Mouse (Mus musculus): ENCODE measurements around the gene Acod1. TPM values are rescaled to one million over a fixed set of nuclear protein-coding genes. Genes with fewer than 3 reads are reported as not detected.

The Acod1 gene
- polyA plus RNA-seq, 1 experiment, result 1.9 TPM

DNA sequence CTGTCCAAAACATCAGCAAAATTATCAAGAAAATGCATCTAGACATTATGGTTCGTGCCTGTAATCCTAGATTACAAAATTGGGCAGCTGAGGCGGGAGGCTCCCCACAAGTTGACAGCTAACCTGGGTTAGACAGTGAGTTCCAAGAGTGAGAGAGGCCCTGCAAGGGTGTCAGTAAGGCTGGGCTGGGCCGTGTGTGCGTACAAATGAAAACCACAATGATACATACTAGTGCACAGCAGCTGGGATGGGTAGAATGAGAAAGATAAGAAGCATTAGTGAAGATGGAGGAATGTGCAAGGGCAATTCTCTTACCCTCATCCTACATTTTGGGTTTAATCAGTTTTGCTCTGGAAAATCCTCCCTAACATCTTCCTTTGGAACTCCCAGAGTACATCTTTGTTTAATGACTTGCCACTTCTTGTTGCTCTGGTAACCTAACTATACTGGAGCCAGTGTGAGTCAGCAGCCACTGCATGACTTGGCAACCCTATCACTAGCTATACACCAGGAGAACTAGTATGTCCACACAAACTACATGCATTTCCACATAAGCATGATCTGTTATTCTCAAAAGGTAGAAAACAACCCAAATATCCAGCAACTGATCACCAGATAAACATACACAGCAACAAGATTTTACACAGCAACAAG lies 40.0 kb downstream of the Acod1 start:
- TF ChIP-seq POLR2A (IDR thresholded peaks at IDR 0.05; ENCODE audit: borderline replicate concordance, low read depth, low read length), result no peak
- no peak for TF ChIP-seq CTCF (IDR thresholded peaks at IDR 0.05; ENCODE audit: low read depth, low read length)
- no peaks in the 10 kb centered on the region for H3K4me1 ChIP-seq (ENCODE audit: control insufficient read depth, insufficient read depth, low read length)
- no peak overlapping the region for H3K4me3 ChIP-seq (ENCODE audit: insufficient read depth, low read length)
- H3K27ac ChIP-seq (ENCODE audit: insufficient read depth, low read depth, low read length), result no peak overlapping the region

DNA sequence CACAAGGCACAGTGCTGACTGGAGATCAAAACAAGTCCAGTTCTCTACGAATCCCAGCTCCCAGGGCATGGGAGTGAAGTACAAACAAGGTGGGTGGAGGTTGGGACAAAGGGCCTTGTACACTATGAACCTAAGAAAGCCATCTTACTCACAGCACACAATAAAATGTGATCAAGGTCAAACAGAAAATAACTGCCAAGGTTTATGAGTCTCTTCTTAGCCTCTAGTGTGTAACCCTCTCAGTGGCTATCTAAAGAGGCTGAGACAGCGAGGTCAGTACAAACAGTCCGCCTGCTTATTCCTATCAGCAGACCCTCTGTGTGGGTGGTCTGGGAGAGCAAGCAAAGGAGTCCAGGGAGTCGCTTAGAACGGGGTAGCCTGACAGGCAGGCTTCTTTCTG lies 41.1 kb downstream of the Acod1 start:
- H3K4me3 ChIP-seq (ENCODE audit: insufficient read depth, low read length), result no peak overlapping the region
- TF ChIP-seq CTCF (IDR thresholded peaks at IDR 0.05; ENCODE audit: low read depth, low read length) (no peak), POLR2A (IDR thresholded peaks at IDR 0.05; ENCODE audit: borderline replicate concordance, low read depth, low read length) (no peak)
- H3K27ac ChIP-seq (ENCODE audit: insufficient read depth, low read depth, low read length), result no peak overlapping the region
- no peaks in the 10 kb centered on the region for H3K4me1 ChIP-seq (ENCODE audit: control insufficient read depth, insufficient read depth, low read length)

DNA sequence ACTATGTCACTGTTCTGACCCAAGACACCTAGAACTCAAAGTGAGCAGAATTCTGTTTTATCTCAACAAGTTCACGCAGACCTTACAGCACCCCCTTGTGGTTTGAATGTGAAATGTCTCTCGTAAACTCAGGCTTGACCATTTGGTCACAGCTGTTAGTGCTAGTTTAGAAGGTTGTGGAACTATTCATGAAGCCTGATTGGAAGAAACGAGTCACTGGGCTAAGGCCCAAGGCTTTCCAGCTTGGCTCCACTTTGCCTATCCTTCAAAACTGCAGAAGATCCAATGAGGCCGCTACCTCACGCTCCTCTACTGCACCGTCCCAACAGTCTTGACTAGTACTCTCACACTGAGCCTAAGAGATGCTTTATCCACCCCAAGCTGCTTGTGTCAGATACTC lies 41.8 kb downstream of the Acod1 start:
- TF ChIP-seq CTCF (IDR thresholded peaks at IDR 0.05; ENCODE audit: low read depth, low read length) (no peak), POLR2A (IDR thresholded peaks at IDR 0.05; ENCODE audit: borderline replicate concordance, low read depth, low read length) (no peak)
- Histone ChIP-seq H3K27ac (ENCODE audit: insufficient read depth, low read depth, low read length) (no peak overlapping the region), H3K4me1 (ENCODE audit: control insufficient read depth, insufficient read depth, low read length) (no peaks in the 10 kb centered on the region), H3K4me3 (ENCODE audit: insufficient read depth, low read length) (no peak overlapping the region)

DNA sequence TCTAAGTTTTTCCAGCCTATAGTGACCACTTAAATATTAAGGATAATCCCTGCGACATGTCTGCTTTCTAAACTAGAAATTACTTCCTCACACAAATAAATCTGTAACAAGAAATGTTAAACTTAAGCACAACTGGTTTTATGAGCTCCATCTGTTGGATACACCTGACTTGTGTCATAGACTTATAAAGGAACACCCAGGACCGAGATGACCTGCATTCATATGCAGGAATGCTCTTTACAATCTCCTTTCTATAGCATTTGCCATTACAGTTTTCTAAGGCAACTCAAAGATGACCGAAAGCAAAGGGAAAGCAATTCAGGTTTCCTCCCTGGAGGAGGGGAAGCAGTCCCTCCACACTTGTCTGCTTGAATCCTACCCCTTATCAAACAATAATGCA lies 46.5 kb downstream of the Acod1 start:
- Histone ChIP-seq H3K4me1 (ENCODE audit: control insufficient read depth, insufficient read depth, low read length) (peaks cover 24% of the 10 kb centered on the region), H3K4me3 (ENCODE audit: insufficient read depth, low read length) (no peak overlapping the region), H3K27ac (ENCODE audit: insufficient read depth, low read depth, low read length) (no peak overlapping the region)
- TF ChIP-seq POLR2A (IDR thresholded peaks at IDR 0.05; ENCODE audit: borderline replicate concordance, low read depth, low read length) (no peak), CTCF (IDR thresholded peaks at IDR 0.05; ENCODE audit: low read depth, low read length) (no peak)

DNA sequence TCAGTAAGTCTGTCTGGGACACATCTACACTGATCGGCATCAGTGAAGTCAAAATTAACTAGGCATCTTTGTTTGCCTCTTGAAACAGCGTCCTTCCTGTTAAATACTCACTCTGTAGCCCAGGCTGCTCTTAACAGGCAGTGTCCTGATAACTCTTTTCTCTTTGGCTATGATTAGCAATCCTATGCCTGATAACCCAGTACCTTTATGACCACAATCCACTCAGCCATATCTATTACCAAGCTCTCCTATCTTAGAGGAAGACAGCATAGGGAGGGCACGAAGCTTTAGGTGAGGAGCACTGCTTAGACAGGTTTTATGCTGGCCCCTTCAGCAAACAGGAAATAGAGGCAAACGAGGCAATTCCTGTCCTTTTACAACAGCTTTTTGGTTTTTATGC lies 46.9 kb downstream of the Acod1 start:
- TF ChIP-seq POLR2A (IDR thresholded peaks at IDR 0.05; ENCODE audit: borderline replicate concordance, low read depth, low read length), result no peak
- TF ChIP-seq CTCF (IDR thresholded peaks at IDR 0.05; ENCODE audit: low read depth, low read length), result no peak
- H3K4me1 ChIP-seq (ENCODE audit: control insufficient read depth, insufficient read depth, low read length), result peaks cover 24% of the 10 kb centered on the region
- H3K4me3 ChIP-seq (ENCODE audit: insufficient read depth, low read length), result no peak overlapping the region
- H3K27ac ChIP-seq (ENCODE audit: insufficient read depth, low read depth, low read length), result no peak overlapping the region

DNA sequence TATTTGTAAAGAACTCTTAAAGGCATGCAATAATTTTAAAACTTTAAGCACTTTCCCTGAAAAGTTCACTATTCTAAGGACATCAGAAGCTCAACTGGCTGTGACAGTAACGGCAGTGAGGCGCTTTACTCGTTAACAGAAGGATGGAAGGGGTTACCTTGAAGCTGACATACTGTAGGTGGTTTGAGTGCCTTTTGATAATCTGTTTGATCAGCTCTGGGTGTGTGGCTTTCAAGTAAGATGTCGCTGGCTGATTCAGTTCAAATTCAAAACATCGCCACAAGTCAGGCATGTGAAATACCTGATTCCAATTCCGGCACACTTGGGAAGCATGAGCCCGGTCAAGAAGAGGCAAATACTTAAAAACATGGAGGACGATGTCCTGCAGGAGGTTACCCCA lies 48.3 kb downstream of the Acod1 start:
- Histone ChIP-seq H3K4me3 (ENCODE audit: insufficient read depth, low read length) (no peak overlapping the region), H3K4me1 (ENCODE audit: control insufficient read depth, insufficient read depth, low read length) (peaks cover 24% of the 10 kb centered on the region), H3K27ac (ENCODE audit: insufficient read depth, low read depth, low read length) (no peak overlapping the region)
- TF ChIP-seq CTCF (IDR thresholded peaks at IDR 0.05; ENCODE audit: low read depth, low read length) (no peak), POLR2A (IDR thresholded peaks at IDR 0.05; ENCODE audit: borderline replicate concordance, low read depth, low read length) (no peak)

DNA sequence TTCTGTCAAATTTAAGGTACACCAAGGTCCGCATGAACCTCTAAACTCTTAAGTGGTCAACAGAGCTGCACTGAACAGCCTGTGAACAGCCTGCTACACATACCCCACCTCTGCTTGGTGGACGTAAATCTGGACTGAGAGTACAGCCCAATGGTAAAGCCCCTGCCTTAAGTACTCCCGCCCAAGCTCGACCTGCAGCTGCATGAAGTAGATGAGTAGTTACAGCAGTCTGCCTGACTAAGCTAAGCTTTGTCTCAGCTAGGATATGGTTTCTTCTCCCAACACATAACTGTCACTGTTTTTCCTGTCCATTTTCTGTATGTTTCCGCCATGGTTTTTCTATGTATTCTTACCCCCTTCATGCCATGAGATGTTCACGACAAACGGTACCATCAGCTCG lies 49.0 kb downstream of the Acod1 start:
- Histone ChIP-seq H3K4me3 (ENCODE audit: insufficient read depth, low read length) (no peak overlapping the region), H3K4me1 (ENCODE audit: control insufficient read depth, insufficient read depth, low read length) (peaks cover 24% of the 10 kb centered on the region)
- no peak for TF ChIP-seq CTCF (IDR thresholded peaks at IDR 0.05; ENCODE audit: low read depth, low read length)
- TF ChIP-seq POLR2A (IDR thresholded peaks at IDR 0.05; ENCODE audit: borderline replicate concordance, low read depth, low read length), result no peak

DNA sequence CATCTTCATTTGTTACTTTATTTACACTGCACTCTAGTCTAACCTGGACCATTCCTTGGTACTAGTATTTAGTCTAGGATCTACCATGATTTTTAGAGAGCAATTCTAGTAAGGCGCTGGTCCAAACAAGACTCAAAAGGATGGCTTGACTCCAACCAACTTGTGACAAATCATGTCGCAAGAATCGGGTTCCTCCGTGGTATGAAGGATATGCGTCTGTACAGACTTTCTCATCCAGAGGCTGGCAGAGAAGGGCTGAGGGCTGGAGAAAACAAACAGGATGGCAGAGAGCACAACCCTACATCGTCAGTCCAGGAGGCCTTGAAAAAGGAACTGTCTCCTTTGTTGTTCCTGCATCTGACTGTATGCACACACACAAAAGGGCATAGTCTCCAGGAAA lies 49.8 kb downstream of the Acod1 start:
- TF ChIP-seq CTCF (IDR thresholded peaks at IDR 0.05; ENCODE audit: low read depth, low read length), result no peak
- no peak for TF ChIP-seq POLR2A (IDR thresholded peaks at IDR 0.05; ENCODE audit: borderline replicate concordance, low read depth, low read length)
- Histone ChIP-seq H3K27ac (ENCODE audit: insufficient read depth, low read depth, low read length) (peak overlapping the region; percentile 2; the same call in 1 of the 2 replicates), H3K4me1 (ENCODE audit: control insufficient read depth, insufficient read depth, low read length) (peaks cover 24% of the 10 kb centered on the region), H3K4me3 (ENCODE audit: insufficient read depth, low read length) (peak overlapping the region; percentile 1; the same call in 1 of the 2 replicates)

More for the DNA sequence above, 49.0 kb downstream of the Acod1 start:
- no peak overlapping the region for H3K27ac ChIP-seq (ENCODE audit: insufficient read depth, low read depth, low read length)

DNA sequence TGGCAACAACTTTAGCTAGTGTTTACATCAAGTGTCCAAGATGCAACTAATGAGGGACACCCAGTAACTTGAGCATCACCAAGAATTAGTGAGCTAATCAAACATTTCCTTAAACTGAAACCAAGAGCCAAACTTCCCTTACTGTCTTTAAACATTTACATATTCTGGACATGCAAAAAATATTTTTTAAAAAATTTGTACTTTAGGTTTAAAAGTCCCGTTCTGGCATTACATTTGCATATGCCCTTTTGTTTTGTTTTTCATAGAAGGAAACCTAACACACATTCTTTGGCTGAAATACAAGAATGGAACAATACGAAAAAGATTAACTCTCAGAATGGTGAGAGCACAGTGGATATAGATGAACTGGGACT lies 51.4 kb downstream of the Acod1 start:
- H3K4me3 ChIP-seq (ENCODE audit: insufficient read depth, low read length), result peak overlapping the region; percentile 87
- H3K27ac ChIP-seq (ENCODE audit: insufficient read depth, low read depth, low read length), result peak overlapping the region; percentile 83
- peaks cover 30% of the 10 kb centered on the region for H3K4me1 ChIP-seq (ENCODE audit: control insufficient read depth, insufficient read depth, low read length)
- TF ChIP-seq POLR2A (IDR thresholded peaks at IDR 0.05; ENCODE audit: borderline replicate concordance, low read depth, low read length) (no peak), CTCF (IDR thresholded peaks at IDR 0.05; ENCODE audit: low read depth, low read length) (no peak)

DNA sequence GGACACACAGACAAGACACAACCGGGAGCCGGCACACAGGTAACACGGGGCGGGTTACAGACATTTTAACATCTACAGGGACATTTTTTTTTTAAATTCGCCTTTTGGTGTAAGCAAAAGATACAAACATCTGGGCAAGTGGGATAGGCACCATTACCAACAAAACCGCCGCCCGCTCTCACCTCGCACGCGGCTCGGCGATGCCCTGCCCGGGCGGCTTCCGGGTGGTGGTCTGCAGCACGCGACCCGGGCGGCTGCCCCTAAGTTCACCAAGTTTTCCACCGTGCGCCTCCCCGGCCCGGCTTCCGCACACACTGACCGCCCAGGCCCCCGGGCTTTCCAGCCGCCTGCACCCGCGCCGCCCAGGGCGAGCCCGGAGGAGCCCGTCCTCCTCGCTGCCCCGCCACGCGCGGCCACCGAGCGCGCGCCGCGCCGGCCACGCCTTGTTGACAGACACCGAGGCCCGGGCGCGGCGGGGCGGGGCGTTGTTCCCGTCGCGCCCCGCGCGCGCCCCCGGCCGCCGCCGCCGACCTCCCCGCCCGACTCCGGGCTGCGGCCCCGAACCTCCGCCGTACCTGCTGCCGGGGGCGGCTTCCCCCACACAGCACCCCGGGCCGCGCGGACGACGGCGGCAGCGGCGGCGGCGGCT lies 51.9 kb downstream of the Acod1 start:
- TF ChIP-seq POLR2A (IDR thresholded peaks at IDR 0.05; ENCODE audit: borderline replicate concordance, low read depth, low read length), result no peak
- no peak for TF ChIP-seq CTCF (IDR thresholded peaks at IDR 0.05; ENCODE audit: low read depth, low read length)
- Histone ChIP-seq H3K4me1 (ENCODE audit: control insufficient read depth, insufficient read depth, low read length) (peaks cover 30% of the 10 kb centered on the region), H3K4me3 (ENCODE audit: insufficient read depth, low read length) (peak overlapping the region; percentile 87), H3K27ac (ENCODE audit: insufficient read depth, low read depth, low read length) (peak overlapping the region; percentile 95)

Measured in bone marrow macrophage, adult 2 months (primary cell).